Mouse (Mus musculus): ENCODE data around the gene Zfand3.

The Zfand3 gene

DNA sequence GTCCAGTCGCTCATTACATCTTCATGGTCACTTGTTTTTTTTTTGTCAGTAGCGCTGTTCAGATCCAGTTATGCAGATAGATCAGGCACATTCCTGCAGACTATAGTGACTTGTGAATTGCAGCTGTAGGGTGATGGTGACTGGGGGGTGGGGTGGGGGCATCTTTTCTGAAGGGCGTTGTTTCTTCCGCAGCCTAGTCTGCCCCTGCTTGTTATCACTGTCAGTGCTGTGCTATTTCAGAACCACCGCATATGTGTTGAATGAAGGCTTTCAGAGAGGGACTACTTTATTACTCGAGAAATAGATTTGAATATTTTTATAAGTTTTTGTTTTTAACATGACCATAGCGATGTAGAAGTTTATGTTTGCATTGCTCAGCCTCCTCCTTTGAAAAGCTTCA, 142.0 kb downstream of the Zfand3 start:
- no peak for DNase-seq (ENCODE audit: low read depth in 2 of 2, low spot score in 2 of 2)

DNA sequence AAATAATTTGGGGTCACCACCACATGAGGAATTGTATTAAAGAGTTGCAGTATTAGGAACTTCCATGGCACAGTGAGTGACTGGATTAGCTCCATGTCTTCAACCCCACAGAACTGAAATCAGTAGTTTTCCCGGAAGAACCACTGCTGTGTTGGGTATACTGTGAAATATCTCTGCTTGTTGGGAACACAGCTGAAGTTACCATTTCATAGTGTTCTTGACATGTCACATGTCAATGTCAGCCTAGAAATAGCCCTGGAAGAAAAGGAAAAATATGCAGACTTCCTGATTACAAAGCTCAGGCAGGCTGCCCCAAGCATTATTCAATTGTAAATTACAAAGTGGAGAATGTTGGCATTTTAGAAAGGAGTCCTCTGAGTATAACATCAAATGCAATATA, 143.4 kb downstream of the Zfand3 start:
- DNase-seq (ENCODE audit: low read depth in 2 of 2, low spot score in 2 of 2), result no peak

DNA sequence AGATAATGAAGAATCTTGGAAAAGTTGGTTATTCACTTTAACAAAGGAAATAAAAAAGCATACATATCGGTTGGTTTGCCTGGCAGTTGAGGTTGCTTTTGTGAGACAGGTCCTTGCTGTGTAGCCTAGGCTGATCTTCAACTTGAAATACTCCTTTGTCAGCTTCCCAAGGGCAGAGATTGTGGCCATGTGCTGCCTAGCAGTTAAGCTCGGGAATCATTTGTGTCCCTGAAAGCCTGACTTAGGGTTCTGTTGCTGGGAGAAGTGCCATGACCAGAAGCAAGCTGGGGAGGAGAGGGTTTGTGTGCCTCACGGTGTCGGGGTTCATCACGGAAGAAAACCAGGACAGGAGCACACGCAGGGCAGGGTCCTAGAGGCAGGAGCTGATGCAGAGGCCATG, 143.8 kb downstream of the Zfand3 start:
- no peak for DNase-seq (ENCODE audit: low read depth in 2 of 2, low spot score in 2 of 2)

DNA sequence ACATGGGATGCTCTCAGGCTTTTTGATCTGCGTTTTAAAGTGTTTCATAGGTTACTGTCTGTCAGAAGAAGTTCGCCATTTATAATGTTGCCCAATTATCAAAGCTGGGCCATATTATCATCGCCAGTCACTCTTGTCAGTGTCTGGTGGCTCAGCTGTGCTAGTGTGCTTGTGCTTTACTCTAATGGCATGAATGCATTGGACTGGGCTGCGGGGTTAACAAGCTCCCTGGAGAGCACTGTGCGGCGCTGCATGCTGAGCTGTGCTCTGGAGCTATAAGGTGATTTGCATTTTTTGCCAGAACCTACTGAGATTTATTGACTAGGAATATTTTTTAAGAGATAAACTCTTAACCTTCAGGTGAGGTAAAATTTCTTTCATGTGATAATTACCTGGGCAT, 145.4 kb downstream of the Zfand3 start:
- DNase-seq (ENCODE audit: low read depth in 2 of 2, low spot score in 2 of 2), result no peak

DNA sequence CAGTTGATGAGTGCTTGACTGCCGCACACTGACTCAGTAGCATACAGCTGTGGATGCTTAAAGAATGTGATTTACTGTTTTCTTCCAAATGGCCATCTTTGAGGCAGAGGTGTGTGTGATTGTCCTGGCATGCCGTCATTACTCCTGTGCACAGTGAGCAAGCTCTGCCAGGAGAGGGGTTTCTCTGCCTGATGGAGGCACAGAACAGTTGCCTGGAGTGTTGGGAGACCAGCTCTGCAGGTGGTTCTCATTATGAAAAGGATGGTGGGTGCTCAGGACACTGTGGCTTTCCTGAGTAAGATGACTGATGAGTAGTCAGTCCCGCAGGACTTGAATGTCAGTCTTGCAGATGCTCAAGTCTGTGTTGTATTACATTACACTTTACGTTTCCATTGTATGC, 149.6 kb downstream of the Zfand3 start:
- DNase-seq (ENCODE audit: low read depth in 2 of 2, low spot score in 2 of 2), result no peak

DNA sequence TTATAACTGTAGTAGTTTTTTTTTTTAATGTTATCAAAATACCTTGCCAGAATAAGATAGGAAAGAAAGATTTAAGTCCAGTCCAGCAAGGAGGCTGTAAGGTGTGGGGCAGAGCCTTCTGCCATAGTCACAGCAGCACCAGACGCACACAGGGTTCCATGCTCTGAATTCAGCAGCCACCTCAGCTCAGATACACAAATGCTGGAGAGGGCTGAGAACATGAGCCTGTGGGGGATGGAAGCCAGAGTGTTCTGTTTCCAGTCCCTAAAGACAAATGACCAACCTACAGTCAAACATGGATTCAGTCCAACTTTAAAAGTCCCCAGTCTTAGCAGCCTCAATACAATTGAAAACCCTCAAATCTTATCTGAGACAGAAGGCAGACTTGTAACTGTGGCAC, 150.3 kb downstream of the Zfand3 start:
- no peak for DNase-seq (ENCODE audit: low read depth in 2 of 2, low spot score in 2 of 2)

DNA sequence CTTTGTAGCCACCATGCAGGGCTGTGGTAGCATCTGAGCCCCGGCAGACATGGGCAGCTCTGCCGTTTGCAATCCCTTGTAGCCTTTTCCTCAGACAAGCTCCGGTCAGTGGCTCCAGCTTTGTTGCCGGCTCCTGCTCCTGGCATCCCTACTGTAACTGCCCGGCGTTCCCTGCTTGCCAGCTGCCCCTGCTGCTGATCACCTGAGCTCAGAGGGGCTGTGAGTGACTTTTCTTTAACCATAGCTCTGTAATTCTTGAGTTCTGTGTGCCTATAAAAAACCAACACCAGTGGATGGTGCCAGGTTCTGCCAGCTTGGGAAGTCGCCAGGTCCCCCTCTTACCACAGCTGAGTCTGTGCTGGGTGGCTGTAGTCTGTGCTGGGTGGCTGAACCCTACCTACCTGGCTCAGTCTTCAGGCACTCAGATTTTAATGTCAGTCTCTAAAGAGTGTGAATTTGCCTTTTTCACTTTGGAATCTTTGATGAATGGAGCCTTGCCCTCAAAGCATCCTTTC, 150.9 kb downstream of the Zfand3 start:
- DNase-seq (ENCODE audit: low read depth in 2 of 2, low spot score in 2 of 2), result no peak

DNA sequence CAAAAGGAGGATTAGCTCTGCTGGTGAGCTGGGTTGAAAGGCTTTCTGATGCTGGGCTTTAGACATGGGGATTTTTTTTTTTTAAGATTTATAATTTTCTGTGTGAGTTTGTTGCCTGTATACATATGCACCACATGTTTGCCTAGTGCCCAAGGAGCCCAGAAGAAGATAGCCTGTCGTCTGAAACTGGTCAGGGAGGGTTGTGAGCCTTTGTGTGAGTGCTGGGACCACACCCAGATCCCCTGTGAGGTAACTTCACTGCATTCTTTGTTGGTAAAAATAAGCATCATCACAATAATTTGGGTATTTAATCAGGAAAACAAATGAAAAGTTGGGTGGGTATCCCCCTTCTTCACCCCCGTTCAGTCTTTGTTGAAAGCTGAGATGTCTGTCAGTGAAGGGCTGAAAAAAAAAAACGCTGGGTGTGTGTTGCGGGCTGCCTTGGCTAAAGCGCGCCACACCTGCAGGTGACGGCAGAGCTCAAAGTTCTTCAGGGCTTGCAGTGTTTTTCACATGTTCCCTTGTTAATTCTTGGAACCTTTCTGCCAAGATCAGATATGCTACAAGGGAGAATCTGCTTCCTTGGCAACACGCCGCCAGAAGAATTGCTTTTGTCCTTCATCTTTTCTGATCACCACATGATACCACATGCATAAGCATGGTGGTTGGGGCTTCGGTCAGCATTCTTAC, 154.0 kb downstream of the Zfand3 start:
- no peak for DNase-seq (ENCODE audit: low read depth in 2 of 2, low spot score in 2 of 2)

DNA sequence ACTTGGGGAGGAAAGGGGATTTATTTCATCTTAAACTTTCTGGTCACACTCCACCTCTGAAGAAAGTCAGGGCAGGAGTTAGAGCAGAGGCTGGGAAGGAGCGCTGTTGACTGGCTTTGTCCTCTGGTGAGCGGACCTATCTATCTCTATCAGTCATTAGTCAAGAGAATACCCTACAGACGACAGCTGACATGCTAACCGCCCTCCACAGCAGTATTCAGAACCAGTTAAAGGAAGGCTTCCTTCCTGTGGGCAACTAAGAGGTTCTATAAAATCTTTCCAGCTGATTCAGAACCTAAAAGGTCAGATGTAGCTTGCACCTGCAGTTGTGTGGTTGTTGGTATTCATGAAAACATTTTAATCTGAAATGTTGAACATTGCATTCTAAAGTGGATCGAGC, 154.8 kb downstream of the Zfand3 start:
- no peak for DNase-seq (ENCODE audit: low read depth in 2 of 2, low spot score in 2 of 2)

DNA sequence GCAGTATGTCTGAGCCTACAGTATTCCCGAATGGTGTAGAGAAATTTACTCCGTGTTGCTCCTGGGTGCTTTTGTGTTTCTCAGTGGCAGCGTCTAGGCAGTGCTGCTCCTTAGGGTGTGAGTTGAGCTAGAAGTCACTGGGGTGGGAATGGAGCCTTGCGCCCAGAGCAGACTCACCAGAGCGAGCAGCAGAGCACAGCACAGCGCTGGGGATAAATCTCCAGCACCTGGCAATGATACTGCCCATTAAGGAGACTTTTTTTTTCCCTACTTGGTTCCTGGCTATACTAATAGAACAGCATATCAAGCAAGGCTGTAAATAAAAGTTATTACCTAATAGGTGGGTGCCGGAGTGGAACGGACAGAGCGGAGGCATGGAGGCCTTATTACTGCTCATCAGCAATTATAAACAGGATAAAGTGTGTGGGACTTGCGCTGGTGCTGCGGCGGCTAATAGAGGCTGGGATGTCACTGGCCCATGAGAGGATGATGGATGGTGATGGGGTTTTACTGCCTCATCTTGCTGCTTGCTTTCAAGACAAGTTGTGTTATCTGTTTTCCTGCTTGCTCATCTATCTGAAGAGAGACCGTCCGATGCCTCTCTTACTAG, 156.4 kb downstream of the Zfand3 start:
- DNase-seq (ENCODE audit: low read depth in 2 of 2, low spot score in 2 of 2), result no peak

DNA sequence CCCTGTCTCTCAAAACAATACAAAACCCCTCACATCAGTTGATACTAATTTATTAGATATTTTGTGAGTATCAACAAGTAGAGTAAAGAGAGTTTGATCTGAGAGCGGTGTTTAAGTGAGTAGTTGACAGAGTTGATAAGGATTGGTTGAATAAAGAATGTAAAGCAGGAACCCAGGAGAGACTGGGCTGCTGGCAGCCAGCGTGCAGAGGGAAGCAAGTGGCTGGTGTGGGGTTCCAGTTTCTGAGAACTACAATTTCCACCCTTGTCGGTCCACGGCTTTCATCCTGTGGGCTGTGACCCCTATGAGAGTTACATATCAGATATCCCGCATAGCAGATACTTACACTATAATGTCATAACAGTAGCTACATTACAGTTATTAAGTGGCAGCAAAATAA, 158.4 kb downstream of the Zfand3 start:
- no peak for DNase-seq (ENCODE audit: low read depth in 2 of 2, low spot score in 2 of 2)

DNA sequence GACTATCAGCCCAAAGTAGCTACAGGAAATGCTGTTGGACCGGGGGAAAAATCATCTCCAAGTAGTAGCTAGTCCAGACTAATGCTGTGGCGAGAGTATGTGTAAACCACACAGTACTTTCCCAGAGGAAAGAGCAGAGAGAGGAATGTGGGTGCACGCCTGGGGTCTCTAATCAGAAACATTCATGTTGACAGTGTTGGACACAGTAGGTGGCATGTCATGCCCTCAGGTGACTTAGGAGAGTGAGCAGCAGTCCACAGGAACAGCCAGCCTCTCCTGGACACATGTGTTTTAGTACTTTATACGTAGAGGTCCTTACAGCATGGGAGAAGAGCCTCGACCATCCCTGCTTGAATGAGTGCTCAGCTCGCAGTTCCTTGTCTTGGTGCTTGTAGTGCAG, 159.3 kb downstream of the Zfand3 start:
- no peak for DNase-seq (ENCODE audit: low read depth in 2 of 2, low spot score in 2 of 2)

DNA sequence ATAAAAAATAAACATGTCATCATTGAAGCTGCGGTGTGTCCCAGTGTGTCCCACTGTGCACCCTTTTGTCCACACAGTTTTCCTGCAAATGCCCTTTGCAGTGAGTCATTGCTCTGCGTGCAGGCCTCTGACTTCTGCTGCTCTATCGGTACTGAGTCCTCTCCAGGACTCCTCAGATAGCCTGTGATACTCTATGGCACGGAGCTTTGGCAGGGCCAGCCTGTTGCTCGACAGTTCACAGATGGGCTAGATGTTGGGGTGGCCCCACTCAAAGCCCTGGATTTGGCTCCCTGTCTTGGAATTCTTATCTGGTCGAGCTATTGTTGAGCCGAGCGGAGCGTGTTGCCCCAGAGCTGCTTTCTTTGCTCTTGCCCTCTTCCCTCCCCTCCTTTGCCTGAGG, 160.3 kb downstream of the Zfand3 start:
- DNase-seq (ENCODE audit: low read depth in 2 of 2, low spot score in 2 of 2), result no peak

DNA sequence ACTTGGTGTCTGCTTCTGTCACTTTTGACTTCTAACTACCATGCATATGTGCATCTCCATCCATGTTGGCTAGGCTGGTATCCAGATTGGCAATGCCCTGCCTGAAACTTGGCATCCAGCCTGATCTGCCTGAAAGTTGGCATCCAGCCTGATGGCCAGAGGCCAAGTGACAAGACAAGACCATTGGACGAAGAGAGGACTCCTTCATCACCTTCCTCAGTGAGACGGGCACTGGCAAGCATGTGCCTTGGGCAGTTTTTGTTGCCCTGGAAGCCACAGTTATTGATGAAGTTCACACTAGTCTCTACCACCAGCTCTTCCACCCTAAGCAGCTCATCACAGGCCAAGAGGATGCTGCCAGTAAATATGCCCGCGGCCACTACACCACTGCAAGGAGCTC, 172.9 kb downstream of the Zfand3 start:
- DNase-seq (ENCODE audit: low read depth in 2 of 2, low spot score in 2 of 2), result no peak

DNA sequence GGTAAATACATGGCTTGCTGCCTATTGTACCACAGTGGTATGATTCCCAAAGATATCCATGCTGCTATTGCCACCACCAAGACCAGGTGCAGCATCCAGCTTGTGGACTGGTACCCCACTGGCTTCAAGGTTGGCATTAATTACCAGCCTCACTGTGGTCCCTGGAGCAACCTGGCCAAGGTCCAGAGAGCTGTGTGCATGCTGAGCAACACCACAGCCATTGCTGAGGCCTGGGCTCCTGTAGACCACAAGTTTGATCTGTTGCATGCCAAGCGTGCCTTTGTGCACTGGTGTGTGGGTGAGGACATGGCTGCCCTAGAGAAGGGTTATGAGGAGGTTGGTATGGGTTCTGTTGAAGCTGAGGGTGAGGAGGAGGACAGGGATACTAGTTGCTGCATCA, 173.9 kb downstream of the Zfand3 start:
- no peak for DNase-seq (ENCODE audit: low read depth in 2 of 2, low spot score in 2 of 2)

DNA sequence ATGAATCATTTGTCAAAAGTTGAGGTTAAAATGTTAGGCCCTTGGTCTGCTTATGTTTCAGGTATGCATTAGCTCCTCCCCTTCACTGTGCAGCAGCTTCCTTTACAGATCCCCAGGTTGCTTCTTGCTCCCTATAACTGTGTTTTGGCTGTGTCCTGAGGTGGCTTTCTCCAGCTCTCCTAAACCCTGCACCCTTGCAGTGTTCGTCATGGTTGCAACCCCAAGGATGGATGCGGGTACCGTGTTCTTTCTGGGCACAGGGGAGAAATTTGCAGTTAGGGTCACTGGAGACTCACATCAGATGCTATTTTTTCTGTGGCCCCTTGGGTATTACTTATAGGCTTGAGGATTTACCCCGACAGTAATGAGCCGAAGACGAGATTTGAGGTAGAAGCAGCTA, 175.7 kb downstream of the Zfand3 start:
- DNase-seq (ENCODE audit: low read depth in 2 of 2, low spot score in 2 of 2), result no peak

DNA sequence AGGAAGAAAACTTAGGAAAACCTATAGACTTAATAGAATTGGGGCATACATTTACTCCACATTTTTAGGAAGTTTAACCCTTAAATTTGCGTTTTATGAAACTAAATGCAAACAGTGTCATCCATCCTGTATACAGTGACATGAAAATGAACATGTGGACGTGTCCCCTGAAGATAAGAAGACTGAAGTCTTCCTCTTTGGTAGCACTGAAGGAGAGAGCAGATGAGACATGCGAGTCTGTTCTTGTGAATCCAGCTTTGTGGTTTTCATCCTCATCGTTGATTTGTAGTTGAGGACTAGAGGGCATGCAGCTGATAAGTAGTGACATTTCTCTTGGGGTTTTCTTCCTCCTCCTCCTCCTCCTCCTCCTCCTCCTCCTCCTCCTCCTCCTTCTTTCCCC, 177.0 kb downstream of the Zfand3 start:
- no peak for DNase-seq (ENCODE audit: low read depth in 2 of 2, low spot score in 2 of 2)

DNA sequence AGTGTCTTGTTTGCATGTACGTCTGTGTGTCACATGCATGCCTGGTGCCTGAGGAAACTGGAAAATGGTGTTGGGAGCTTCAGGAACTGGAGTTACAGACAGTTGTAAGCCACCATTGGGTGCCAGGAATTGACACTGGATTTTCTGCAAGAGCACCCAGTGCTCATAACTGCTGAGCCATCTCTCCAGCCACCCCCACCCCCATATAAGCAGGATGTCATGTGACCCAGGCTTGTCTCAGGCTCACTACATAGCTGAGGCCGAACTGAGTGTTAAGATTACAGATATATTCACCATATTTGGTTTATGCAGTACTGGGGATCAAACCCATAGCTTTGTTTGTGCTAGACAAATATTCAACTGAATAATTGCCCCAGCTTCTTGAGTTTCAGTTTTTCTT, 177.5 kb downstream of the Zfand3 start:
- no peak for DNase-seq (ENCODE audit: low read depth in 2 of 2, low spot score in 2 of 2)

DNA sequence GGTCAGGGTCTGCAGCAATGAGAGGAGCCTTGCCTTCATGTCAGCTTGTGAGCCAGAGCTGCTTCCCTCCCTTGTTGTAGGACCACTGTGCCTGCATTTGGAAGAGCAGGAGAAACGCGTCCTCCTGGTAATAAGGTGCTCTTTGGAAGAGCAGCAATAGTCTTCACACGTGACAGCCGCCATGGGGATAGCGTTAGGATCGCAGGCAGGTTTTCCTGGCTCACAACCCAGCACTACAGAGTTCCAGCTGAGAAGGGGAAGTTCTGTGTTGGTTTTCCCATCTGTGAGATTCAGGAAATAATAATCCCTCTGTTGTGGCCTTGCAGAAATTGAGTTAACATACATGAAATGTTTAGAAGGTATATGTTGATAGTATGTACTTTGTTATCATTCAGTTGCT, 179.0 kb downstream of the Zfand3 start:
- no peak for DNase-seq (ENCODE audit: low read depth in 2 of 2, low spot score in 2 of 2)

DNA sequence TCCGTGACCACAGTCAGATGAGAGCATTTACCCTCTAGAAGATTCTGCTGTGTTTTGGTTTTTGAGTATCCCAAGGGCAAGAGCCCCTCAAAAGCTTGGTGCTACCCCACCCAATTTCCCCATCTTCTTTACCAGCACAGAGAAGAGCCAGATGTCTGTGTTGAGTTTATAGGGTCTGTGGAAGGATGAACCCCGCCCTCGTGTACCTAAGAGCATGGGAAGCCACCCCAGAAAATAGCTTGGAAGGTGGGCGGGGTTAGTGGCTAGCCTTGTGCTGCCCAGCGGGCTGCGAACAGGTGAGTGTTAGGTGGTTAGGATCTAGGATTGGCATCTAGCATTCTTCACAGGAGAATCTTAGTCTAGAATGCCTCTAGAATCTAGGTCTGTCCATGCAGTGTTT, 182.6 kb downstream of the Zfand3 start:
- no peak for DNase-seq (ENCODE audit: low read depth in 2 of 2, low spot score in 2 of 2)

DNA sequence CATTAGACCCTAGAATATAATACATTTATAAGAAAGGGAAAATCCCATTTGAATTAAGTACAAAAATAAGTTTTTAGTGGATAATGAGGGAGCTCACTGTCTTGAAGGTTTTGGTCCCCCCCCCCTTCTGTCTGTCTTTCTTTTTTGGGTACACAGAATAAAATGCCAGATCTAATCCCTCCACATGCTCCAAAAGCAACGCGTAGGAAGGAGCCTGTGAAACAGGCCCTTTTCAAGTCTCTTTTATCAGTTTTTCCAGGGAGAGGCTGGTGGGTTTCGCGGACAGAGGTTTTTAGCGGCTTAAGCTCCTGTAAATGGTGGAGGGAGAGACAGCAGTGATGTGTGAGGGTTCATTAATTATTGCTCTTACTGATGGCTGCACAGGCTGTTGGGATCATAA, 183.0 kb downstream of the Zfand3 start:
- DNase-seq (ENCODE audit: low read depth in 2 of 2, low spot score in 2 of 2), result no peak

DNA sequence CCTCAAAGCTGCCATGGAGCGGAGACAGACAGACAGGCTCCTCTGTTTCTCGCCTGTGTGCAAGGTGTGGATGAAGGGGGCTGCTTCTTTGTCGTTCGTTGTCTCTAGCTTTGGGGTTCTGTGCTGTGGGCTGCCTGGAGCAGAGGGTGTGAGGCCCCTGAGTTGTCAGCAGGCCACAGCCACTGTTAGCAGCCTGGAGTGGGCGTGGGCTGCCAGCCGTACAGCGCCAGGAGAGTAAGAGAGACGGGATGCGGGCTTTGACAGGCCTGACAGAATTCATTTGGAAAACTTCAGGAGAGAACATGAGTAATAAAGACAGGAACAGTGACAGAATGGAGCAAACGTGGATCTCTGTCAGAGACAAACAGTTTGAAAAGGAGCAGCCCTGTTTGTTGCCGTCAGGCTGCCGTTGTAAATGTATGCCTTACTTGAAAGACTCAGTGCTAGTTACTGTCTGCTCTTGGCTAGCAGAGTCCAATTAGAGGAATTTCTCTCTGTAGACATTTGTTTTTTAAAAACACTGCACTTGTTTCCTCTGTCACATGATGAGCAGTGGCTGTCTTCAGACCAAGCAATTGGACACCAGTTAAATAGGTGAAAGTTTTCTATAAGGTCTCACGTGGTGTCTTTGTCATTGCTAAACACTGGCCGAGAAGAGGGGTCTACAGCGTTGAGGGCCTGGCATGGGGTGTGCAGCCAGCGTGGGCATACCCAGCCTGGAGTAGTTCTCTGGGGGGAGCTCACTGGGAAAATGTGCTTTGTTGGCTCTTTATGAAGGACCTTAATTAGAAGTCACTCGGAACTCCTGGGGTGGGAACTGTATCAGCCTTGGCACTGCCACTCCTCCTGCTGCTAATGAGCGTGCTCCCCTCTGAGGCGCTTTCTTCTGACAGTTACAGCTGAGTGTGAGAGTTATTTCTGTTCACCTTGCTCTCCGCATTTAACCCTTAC, 183.8 kb downstream of the Zfand3 start:
- DNase-seq (ENCODE audit: low read depth in 2 of 2, low spot score in 2 of 2), result no peak

Data from CD8-positive naive resting alpha-beta T cell, adult 2 months (primary cell).